Mouse (Mus musculus): Measurements from ENCODE around the gene Fam25c. TPM values are rescaled to one million over a fixed set of nuclear protein-coding genes. Genes with fewer than 3 reads are reported as not detected.
"Not testable (repeated sequence)": the region's sequence is repeated elsewhere in the genome, so short reads cannot be mapped to it uniquely, and the experiment has no call there.

Gene Fam25c
- polyA plus RNA-seq, 1 experiment from 2014 or later: not detected

DNA sequence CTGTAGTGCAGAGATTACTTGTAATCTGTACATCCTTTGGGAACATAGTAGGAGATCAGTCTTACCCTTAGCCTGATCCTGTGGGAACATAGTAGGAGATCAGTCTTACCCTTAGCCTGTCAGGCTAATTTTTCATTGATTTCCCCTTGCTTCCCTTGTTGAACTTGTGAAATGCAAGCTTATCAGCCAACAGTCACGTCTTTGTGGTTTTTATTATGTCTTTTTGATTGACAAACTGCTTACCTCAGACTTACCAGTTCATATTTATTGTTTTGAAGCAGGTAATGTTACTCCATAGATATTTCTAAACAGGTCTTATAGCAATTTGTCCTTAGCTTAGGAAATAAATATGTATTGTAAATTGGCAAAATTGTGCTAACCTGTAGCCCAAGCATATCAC lies 27.6 kb downstream of the Fam25c start:
- Histone ChIP-seq H3K4me1 (replicated peaks; ENCODE audit: control insufficient read depth, insufficient read depth, low read length) (no peaks in the 10 kb centered on the region), H3K27me3 (ENCODE audit: control insufficient read depth, insufficient read depth, low read length) (no peaks in the 10 kb centered on the region), H3K4me3 (replicated peaks; ENCODE audit: low read length) (no peak overlapping the region), H3K27ac (no peak overlapping the region), H3K9ac (no peak overlapping the region), H3K9me3 (ENCODE audit: control insufficient read depth, low read length) (no peaks in the 10 kb centered on the region), H3K4me2 (replicated peaks) (no peak overlapping the region), H3K36me3 (replicated peaks; ENCODE audit: control insufficient read depth, insufficient read depth) (peaks cover 84% of the 10 kb centered on the region)
- ATAC-seq (ENCODE audit: low FRiP score): no peak
- no peak for DNase-seq (ENCODE audit: low spot score)
- 79% methylated on average over 1 of the region's 1 CpGs for WGBS

DNA sequence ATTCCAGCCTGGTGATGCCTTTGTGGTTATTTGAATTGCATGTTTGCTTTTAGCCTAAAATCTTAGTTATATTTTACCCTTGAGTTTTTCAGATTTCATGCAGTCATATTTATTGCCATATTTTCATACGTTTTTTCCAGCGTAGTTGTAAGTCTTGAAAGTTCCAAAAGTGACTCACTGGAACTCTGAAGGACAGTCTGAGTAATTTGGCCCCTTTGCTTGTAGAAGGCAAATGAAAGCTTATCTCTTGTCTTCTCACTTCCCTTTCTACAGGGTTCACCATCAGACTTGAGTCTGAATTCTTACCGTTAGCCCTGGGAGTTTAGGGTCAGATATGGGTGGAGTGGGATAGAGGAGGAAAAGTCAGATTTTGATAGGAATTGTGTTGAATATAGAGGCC lies 28.6 kb downstream of the Fam25c start:
- Histone ChIP-seq H3K27ac (no peak overlapping the region), H3K4me3 (replicated peaks; ENCODE audit: low read length) (no peak overlapping the region), H3K9ac (no peak overlapping the region), H3K36me3 (replicated peaks; ENCODE audit: control insufficient read depth, insufficient read depth) (peaks cover 80% of the 10 kb centered on the region), H3K9me3 (ENCODE audit: control insufficient read depth, low read length) (no peaks in the 10 kb centered on the region), H3K4me1 (replicated peaks; ENCODE audit: control insufficient read depth, insufficient read depth, low read length) (no peaks in the 10 kb centered on the region), H3K27me3 (ENCODE audit: control insufficient read depth, insufficient read depth, low read length) (no peaks in the 10 kb centered on the region), H3K4me2 (replicated peaks) (no peak overlapping the region)
- ATAC-seq (ENCODE audit: low FRiP score) (no peak), DNase-seq (ENCODE audit: low spot score) (no peak)
- over 99% methylated on average over 3 of the region's 3 CpGs for WGBS

DNA sequence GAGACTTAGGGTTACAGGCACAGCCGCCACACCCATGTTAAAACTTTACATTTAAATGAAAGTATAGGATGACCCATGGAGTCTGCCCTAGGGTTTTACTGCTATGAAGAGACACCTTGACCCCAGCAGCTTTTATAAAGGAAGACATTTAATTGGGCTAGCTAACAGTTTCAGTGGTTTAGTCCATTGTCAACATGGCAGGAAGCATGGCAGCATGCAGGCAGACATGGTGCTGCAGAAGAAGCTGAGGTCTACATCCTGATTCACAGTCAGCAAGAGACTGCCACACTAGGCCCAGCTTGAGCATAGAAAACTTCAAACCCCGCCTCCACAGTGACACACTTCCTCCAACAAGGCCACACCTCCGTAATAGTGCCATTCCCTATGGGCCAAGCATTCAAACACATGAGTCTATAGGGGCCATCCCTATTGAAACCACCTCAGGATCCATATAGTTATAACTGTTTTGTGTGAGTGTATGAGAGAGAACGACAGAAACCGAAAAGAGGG lies 31.6 kb downstream of the Fam25c start:
- no peak overlapping the region for H3K4me2 ChIP-seq (replicated peaks)
- no peaks in the 10 kb centered on the region for H3K27me3 ChIP-seq (ENCODE audit: control insufficient read depth, insufficient read depth, low read length)
- no peak overlapping the region for H3K9ac ChIP-seq
- WGBS: 96% methylated on average over 5 of the region's 5 CpGs
- no peaks in the 10 kb centered on the region for H3K9me3 ChIP-seq (ENCODE audit: control insufficient read depth, low read length)
- H3K27ac ChIP-seq: no peak overlapping the region
- peaks cover 80% of the 10 kb centered on the region for H3K36me3 ChIP-seq (replicated peaks; ENCODE audit: control insufficient read depth, insufficient read depth)
- ATAC-seq (ENCODE audit: low FRiP score) (no peak), DNase-seq (ENCODE audit: low spot score) (no peak)
- no peaks in the 10 kb centered on the region for H3K4me1 ChIP-seq (replicated peaks; ENCODE audit: control insufficient read depth, insufficient read depth, low read length)
- H3K4me3 ChIP-seq (replicated peaks; ENCODE audit: low read length): no peak overlapping the region

DNA sequence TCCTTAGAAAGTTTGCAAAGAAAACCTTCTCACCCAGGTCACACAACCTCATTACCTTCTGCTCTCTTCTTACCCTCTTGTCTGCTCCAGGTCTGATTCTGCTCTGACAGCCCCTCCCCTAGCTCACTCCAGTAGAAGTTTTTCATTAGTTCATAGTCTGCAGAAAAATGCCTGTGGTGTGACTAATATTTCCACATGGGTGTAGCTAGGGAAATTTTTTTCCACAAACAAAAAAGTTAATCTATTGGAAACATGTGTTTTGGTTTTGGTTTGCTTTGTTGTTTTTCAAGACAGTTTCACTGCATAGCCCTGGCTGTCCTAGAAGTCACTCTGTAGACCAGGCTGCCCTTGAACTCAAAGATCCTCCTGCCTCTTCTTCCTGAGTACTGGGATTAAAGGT lies 37.1 kb downstream of the Fam25c start:
- Histone ChIP-seq H3K4me2 (replicated peaks) (no peak overlapping the region), H3K4me1 (replicated peaks; ENCODE audit: control insufficient read depth, insufficient read depth, low read length) (peaks cover 16% of the 10 kb centered on the region), H3K36me3 (replicated peaks; ENCODE audit: control insufficient read depth, insufficient read depth) (peaks cover 41% of the 10 kb centered on the region), H3K27me3 (ENCODE audit: control insufficient read depth, insufficient read depth, low read length) (no peaks in the 10 kb centered on the region), H3K9ac (no peak overlapping the region), H3K4me3 (replicated peaks; ENCODE audit: low read length) (no peak overlapping the region), H3K27ac (no peak overlapping the region), H3K9me3 (ENCODE audit: control insufficient read depth, low read length) (no peaks in the 10 kb centered on the region)
- no peak for ATAC-seq (ENCODE audit: low FRiP score)
- no peak for DNase-seq (ENCODE audit: low spot score)

DNA sequence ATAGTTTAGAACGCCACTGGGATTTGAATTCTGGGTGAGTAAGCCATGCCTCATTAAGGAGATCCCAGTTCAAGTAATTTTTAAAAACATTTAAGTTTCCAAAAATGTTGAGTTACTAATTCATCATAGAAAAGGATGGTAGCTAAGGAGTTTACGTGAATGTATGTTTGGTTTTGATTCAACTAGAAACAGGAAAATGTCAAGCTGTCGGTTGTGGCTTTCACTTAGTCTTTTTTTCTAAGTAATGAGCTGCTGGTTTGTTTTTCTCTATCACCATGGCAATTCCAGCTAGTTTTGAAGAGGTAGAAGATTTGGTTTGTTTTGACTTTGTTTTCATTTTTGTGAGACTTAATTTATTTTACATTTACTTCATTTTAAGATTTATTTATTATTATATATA lies 37.8 kb downstream of the Fam25c start:
- no peak for ATAC-seq (ENCODE audit: low FRiP score)
- H3K4me3 ChIP-seq (replicated peaks; ENCODE audit: low read length): no peak overlapping the region
- DNase-seq (ENCODE audit: low spot score): no peak
- 90% methylated on average over 3 of the region's 3 CpGs for WGBS
- no peaks in the 10 kb centered on the region for H3K9me3 ChIP-seq (ENCODE audit: control insufficient read depth, low read length)
- no peaks in the 10 kb centered on the region for H3K27me3 ChIP-seq (ENCODE audit: control insufficient read depth, insufficient read depth, low read length)
- peaks cover 22% of the 10 kb centered on the region for H3K4me1 ChIP-seq (replicated peaks; ENCODE audit: control insufficient read depth, insufficient read depth, low read length)
- H3K27ac ChIP-seq: no peak overlapping the region
- peaks cover 37% of the 10 kb centered on the region for H3K36me3 ChIP-seq (replicated peaks; ENCODE audit: control insufficient read depth, insufficient read depth)
- no peak overlapping the region for H3K4me2 ChIP-seq (replicated peaks)
- H3K9ac ChIP-seq: no peak overlapping the region

DNA sequence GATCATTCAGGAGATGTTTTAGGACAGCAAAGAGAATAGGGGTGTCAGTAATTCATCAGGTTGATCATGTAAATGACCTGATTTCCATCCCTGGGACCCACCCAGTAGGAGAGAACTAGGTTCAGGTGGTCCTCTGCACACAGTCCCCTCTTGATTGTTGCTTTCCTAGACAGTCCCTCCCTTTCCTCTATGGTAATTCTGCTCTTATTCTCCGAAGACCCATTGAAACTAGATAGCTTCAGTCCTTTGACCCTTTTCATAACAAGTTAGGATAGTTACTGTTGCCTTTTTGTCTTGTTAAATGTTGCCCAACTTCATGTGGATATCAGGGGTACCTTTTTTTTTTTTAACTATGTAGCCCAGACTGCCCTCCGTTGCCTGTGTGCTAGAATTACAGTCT lies 38.9 kb downstream of the Fam25c start:
- H3K4me2 ChIP-seq (replicated peaks): no peak overlapping the region
- H3K27ac ChIP-seq: no peak overlapping the region
- H3K4me3 ChIP-seq (replicated peaks; ENCODE audit: low read length): no peak overlapping the region
- peaks cover 31% of the 10 kb centered on the region for H3K4me1 ChIP-seq (replicated peaks; ENCODE audit: control insufficient read depth, insufficient read depth, low read length)
- no peak overlapping the region for H3K9ac ChIP-seq
- no peaks in the 10 kb centered on the region for H3K27me3 ChIP-seq (ENCODE audit: control insufficient read depth, insufficient read depth, low read length)
- peaks cover 32% of the 10 kb centered on the region for H3K36me3 ChIP-seq (replicated peaks; ENCODE audit: control insufficient read depth, insufficient read depth)
- H3K9me3 ChIP-seq (ENCODE audit: control insufficient read depth, low read length): no peaks in the 10 kb centered on the region
- DNase-seq (ENCODE audit: low spot score) (no peak), ATAC-seq (ENCODE audit: low FRiP score) (no peak)
- 98% methylated on average over 2 of the region's 2 CpGs for WGBS

DNA sequence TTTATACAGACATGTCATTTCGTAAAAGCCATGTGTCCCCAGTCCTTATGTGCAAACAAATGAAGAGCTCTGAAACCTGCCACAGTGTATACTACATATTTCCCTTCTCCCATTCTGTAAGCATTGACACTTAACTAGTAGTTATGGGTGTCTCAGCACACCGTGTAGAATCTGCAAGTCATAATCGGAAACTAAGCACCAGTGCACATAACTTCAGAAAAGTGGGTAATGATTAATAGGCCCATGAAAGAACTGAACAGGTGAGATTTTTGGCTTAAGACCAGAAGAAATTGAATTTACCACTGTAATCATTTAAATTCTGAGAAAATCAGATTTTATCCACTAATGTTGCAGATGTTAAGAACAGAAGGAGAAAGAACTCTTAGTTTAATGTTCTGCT lies 40.4 kb downstream of the Fam25c start:
- H3K27me3 ChIP-seq (ENCODE audit: control insufficient read depth, insufficient read depth, low read length): no peaks in the 10 kb centered on the region
- ATAC-seq (ENCODE audit: low FRiP score) (no peak), DNase-seq (ENCODE audit: low spot score) (no peak)
- H3K4me3 ChIP-seq (replicated peaks; ENCODE audit: low read length): no peak overlapping the region
- H3K4me1 ChIP-seq (replicated peaks; ENCODE audit: control insufficient read depth, insufficient read depth, low read length): peaks cover 31% of the 10 kb centered on the region
- peaks cover 18% of the 10 kb centered on the region for H3K36me3 ChIP-seq (replicated peaks; ENCODE audit: control insufficient read depth, insufficient read depth)
- H3K9ac ChIP-seq: no peak overlapping the region
- H3K9me3 ChIP-seq (ENCODE audit: control insufficient read depth, low read length): no peaks in the 10 kb centered on the region
- 87% methylated on average over 3 of the region's 3 CpGs for WGBS
- no peak overlapping the region; the same call in 1 of the 2 replicates for H3K4me2 ChIP-seq (replicated peaks)
- no peak overlapping the region for H3K27ac ChIP-seq

DNA sequence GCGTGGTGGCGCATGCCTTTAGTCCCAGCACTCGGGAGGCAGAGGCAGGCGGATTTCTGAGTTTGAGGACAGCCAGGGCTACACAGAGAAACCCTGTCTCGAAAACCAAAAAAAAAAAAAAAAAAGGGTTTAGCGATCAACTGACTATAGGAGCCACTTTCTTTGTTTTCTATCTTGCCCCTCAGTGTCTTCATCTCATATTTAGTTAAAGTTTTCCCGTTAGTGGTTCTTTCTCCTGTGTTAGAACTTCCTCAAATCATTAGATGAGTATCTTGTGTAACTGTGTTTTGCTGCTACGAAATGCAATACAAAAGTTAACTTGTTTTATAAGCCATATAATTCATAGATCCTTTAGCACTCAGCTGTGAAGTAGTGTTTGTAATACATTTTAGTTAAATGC lies 40.9 kb downstream of the Fam25c start:
- DNase-seq (ENCODE audit: low spot score); ATAC-seq (ENCODE audit: low FRiP score); H3K4me3 ChIP-seq (replicated peaks; ENCODE audit: low read length); H3K27ac ChIP-seq; H3K4me2 ChIP-seq (replicated peaks); H3K9ac ChIP-seq; H3K27me3 ChIP-seq (ENCODE audit: control insufficient read depth, insufficient read depth, low read length); H3K9me3 ChIP-seq (ENCODE audit: control insufficient read depth, low read length): not testable (repeated sequence)
- peaks cover 31% of the 10 kb centered on the region for H3K4me1 ChIP-seq (replicated peaks; ENCODE audit: control insufficient read depth, insufficient read depth, low read length)
- peaks cover 15% of the 10 kb centered on the region for H3K36me3 ChIP-seq (replicated peaks; ENCODE audit: control insufficient read depth, insufficient read depth)
- 94% methylated on average over 8 of the region's 8 CpGs for WGBS

DNA sequence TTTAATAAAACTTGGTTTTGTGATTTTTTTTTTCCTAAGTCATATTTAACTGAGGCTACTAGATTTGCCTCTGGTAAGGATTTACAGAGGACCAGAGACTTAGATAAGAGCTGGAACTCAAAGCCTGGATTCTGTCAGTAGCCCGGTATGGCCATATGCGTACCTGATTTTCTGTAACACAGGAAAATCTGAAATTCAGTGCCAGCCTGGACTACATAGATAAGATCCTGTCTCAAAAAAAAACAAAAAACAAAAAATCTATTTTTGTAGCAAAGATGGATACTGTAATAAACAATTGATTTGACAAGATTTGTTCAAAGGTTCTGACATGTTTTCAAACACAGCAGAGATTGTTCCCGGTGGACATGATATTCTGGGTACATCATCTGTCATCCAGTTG lies 41.6 kb downstream of the Fam25c start:
- H3K4me2 ChIP-seq (replicated peaks): peak overlapping the region; percentile 91
- 89% methylated on average over 3 of the region's 3 CpGs for WGBS
- peaks cover 31% of the 10 kb centered on the region for H3K4me1 ChIP-seq (replicated peaks; ENCODE audit: control insufficient read depth, insufficient read depth, low read length)
- no peaks in the 10 kb centered on the region for H3K27me3 ChIP-seq (ENCODE audit: control insufficient read depth, insufficient read depth, low read length)
- peak overlapping the region; percentile 99 for H3K4me3 ChIP-seq (replicated peaks; ENCODE audit: low read length)
- DNase-seq (ENCODE audit: low spot score): no peak
- H3K9me3 ChIP-seq (ENCODE audit: control insufficient read depth, low read length): no peaks in the 10 kb centered on the region
- no peak for ATAC-seq (ENCODE audit: low FRiP score)
- no peak overlapping the region for H3K27ac ChIP-seq
- no peak overlapping the region for H3K9ac ChIP-seq
- peaks cover 8% of the 10 kb centered on the region for H3K36me3 ChIP-seq (replicated peaks; ENCODE audit: control insufficient read depth, insufficient read depth)

All from hindbrain, embryonic 14.5 days (tissue).